Mouse (Mus musculus) neutrophil, adult 5-6 weeks (primary cell): ENCODE measurements around the gene Purb. TPM values are rescaled to one million over a fixed set of nuclear protein-coding genes. Genes with fewer than 3 reads are reported as not detected.

Experiments used
- ATAC-seq: fragments of 151-379, 151-347 bp; 2 replicates; pipeline ENCODE4 v1.8.0; 2017; ENCODE audit warnings: mild to moderate bottlenecking, moderate TSS enrichment; ENCODE audit not compliant: insufficient number of reproducible peaks, poor library complexity, low FRiP score, severe bottlenecking; ENCODE audit errors: extremely low read depth
- total RNA-seq: library from RNA; stranded (forward); fragments of 200-1000 nt; gene quantifications from 2 replicates; pipeline ENCODE4 v1.2.3, GENCODE M21; 2017

Gene Purb
- total RNA-seq, 1 experiment from 2014 or later = 73.4 TPM

GRCm38 (mm10) chr11:6488041-6488684 lies 12.4 kb upstream of the Purb start:
- no peak for ATAC-seq

GRCm38 (mm10) chr11:6487496-6487895 lies 11.8 kb upstream of the Purb start:
- ATAC-seq = no peak

GRCm38 (mm10) chr11:6486916-6487315 lies 11.2 kb upstream of the Purb start:
- ATAC-seq = no peak

GRCm38 (mm10) chr11:6484244-6484959 lies 8.7 kb upstream of the Purb start:
- ATAC-seq = no peak

- no peak for ATAC-seq
Observed at GRCm38 (mm10) chr11:6483103-6483502, 7.4 kb upstream of the Purb start.

GRCm38 (mm10) chr11:6481669-6482185 lies 6.0 kb upstream of the Purb start:
- ATAC-seq = no peak

GRCm38 (mm10) chr11:6480681-6481405 lies 5.1 kb upstream of the Purb start:
- no peak for ATAC-seq

- ATAC-seq = no peak
Observed at GRCm38 (mm10) chr11:6480191-6480590, 4.5 kb upstream of the Purb start.

- ATAC-seq = no peak
Observed at GRCm38 (mm10) chr11:6479231-6479630, 3.5 kb upstream of the Purb start.

- no peak for ATAC-seq
Observed at GRCm38 (mm10) chr11:6477350-6477749, 1.6 kb upstream of the Purb start.

GRCm38 (mm10) chr11:6476876-6477275 lies 1.2 kb upstream of the Purb start:
- no peak for ATAC-seq

GRCm38 (mm10) chr11:6474874-6475731 lies 614 bp downstream of the Purb start:
- ATAC-seq = peak; percentile 14

- ATAC-seq = no peak
Observed at GRCm38 (mm10) chr11:6474381-6474780, 1.3 kb downstream of the Purb start.

- no peak for ATAC-seq
Observed at GRCm38 (mm10) chr11:6472076-6472475, 3.6 kb downstream of the Purb start.

- ATAC-seq = no peak
Observed at GRCm38 (mm10) chr11:6471493-6471892, 4.2 kb downstream of the Purb start.

- ATAC-seq = no peak
Observed at GRCm38 (mm10) chr11:6471054-6471453, 4.7 kb downstream of the Purb start.

GRCm38 (mm10) chr11:6468541-6468940 lies 7.2 kb downstream of the Purb start:
- no peak for ATAC-seq

- ATAC-seq = peak; percentile 75; the same call in 1 of the 2 replicates
Observed at GRCm38 (mm10) chr11:6465122-6465521, 10.6 kb downstream of the Purb start.
